Mouse (Mus musculus) cortical plate, adult 2 months (tissue): ENCODE data around the gene Trpm3.

Experiments
- CTCF ChIP-seq: fragments of 200-500 bp; IDR thresholded peaks from 2 replicates; pipeline ENCODE4 v1.5.1; 2011; ENCODE audit warnings: mild to moderate bottlenecking, control low read depth, low read length; ENCODE audit not compliant: insufficient read depth; ENCODE audit errors: extremely low read depth
- POLR2A ChIP-seq: fragments of 200-500 bp; IDR thresholded peaks from 2 replicates; pipeline ENCODE4 v1.6.1; 2011; ENCODE audit warnings: mild to moderate bottlenecking, low read length, control low read depth; ENCODE audit not compliant: insufficient read depth; ENCODE audit errors: extremely low read depth

DNA sequence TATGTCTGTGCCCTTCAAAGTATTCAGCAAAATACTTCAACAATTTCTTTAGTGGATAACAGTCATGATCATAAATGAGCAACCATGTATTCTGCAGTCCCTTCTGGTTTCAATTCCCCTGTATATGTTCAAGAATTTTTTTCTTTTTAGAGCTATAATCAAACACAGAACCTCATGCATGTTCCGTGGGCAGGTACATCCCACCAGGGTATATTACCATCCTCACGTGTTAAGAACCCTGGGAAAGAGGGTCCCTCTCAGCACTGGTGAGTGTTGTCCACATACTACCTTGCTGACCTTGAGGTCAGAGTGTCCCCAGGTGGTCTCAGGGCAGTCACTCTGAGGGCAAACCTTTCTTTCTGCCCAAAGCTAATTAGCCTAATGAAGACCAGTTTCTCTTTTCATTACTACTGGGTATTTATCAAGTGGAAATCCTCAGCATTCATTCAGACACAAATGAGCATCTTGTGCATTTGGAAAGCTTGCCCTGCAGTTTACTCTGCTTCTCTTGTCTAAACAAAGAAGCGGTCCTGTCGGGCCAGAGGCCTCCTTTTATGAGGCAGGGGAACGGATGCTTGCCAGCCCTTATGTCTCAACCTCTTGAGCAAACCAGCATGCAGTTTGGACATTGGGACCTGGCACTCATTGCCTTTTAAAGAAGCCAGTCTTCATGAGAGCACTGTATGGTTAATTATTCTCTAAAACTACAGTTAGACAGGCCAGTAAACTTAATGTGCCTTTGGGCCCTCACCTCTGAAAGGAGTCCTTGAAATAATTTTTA, 562.2 kb downstream of the Trpm3 start:
- TF ChIP-seq POLR2A (no peak), CTCF (no peak)
